31 mouse cellular contexts compared by ENCODE assay signal in genomic region chr1:64609976-64610375, GRCm38 (mm10). TPM values are rescaled to one million over a fixed set of nuclear protein-coding genes. Genes with fewer than 3 reads are reported as not detected.
A peak's percentile ranks its signal among the peaks of the same experiment; 100 is the strongest.
DNase-seq lines count a peak whose midpoint lies in the region; ATAC-seq and TF ChIP-seq lines count a peak whose summit lies in the region.
"Had no signal": no experiment of that assay in that cellular context is flagged by ENCODE, and none has a peak within 500 bp of the region (broad histone marks: within the 10 kb centered on the region; RNA-seq: fewer than 3 reads in every experiment).

No protein-coding gene starts in this region.

- H3K9ac ChIP-seq in liver, embryonic 12.5 days, result no peak overlapping the region
- no peak overlapping the region for H3K9ac ChIP-seq in liver, postnatal 0 days (replicated peaks)
- H3K9ac ChIP-seq in liver, embryonic 14.5 days (replicated peaks), result no peak overlapping the region
- H3K9ac ChIP-seq in stomach, postnatal 0 days (ENCODE audit: low read length), result no peak overlapping the region
- H3K9ac ChIP-seq: embryonic facial prominence, embryonic 12.5 days; hindbrain, embryonic 13.5 days; limb, embryonic 13.5 days; midbrain, embryonic 13.5 days had no signal

- TF ChIP-seq CTCF in liver, postnatal 0 days (IDR thresholded peaks at IDR 0.05; ENCODE audit: low read depth), result no peak
- no peak for TF ChIP-seq CTCF in liver, embryonic 14.5 days (IDR thresholded peaks at IDR 0.05; ENCODE audit: low read depth)
- no peak for TF ChIP-seq CTCF in stomach, postnatal 0 days (IDR thresholded peaks at IDR 0.05; ENCODE audit: low read depth)

- peaks cover 38% of the 10 kb centered on the region for H3K4me1 ChIP-seq in liver, embryonic 12.5 days
- no peaks in the 10 kb centered on the region for H3K4me1 ChIP-seq in liver, postnatal 0 days (ENCODE audit: insufficient read depth)
- H3K4me1 ChIP-seq in liver, embryonic 14.5 days (replicated peaks; ENCODE audit: control insufficient read depth in 2 of 2, insufficient read depth in 2 of 2, low read length in 1 of 2), result peaks cover 15 to 18% of the 10 kb centered on the region in 2 experiments
- H3K4me1 ChIP-seq in stomach, postnatal 0 days (replicated peaks; ENCODE audit: control insufficient read depth, insufficient read depth), result no peaks in the 10 kb centered on the region
- H3K4me1 ChIP-seq: embryonic facial prominence, embryonic 12.5 days had no signal

- peaks cover 45% of the 10 kb centered on the region for H3K36me3 ChIP-seq in liver, embryonic 12.5 days
- H3K36me3 ChIP-seq in liver, postnatal 0 days (replicated peaks; ENCODE audit: insufficient read depth, low read length), result peaks cover 17% of the 10 kb centered on the region
- H3K36me3 ChIP-seq in liver, embryonic 14.5 days (replicated peaks; ENCODE audit: control insufficient read depth, insufficient read depth, low read depth), result peaks cover 3% of the 10 kb centered on the region
- peaks cover 12% of the 10 kb centered on the region for H3K36me3 ChIP-seq in stomach, postnatal 0 days (ENCODE audit: control insufficient read depth, insufficient read depth, low read length)

- peak overlapping the region; percentile 47; the same call in 1 of the 2 replicates for H3K4me2 ChIP-seq in liver, embryonic 12.5 days
- no peak overlapping the region for H3K4me2 ChIP-seq in liver, postnatal 0 days (ENCODE audit: low read depth, low read length)
- peak overlapping the region; percentile 44; the same call in 1 of the 2 replicates for H3K4me2 ChIP-seq in liver, embryonic 14.5 days (ENCODE audit: low read depth)
- no peak overlapping the region for H3K4me2 ChIP-seq in stomach, postnatal 0 days (replicated peaks; ENCODE audit: low read depth)
- H3K4me2 ChIP-seq: embryonic facial prominence, embryonic 12.5 days; heart, embryonic 11.5 days; hindbrain, embryonic 13.5 days; limb, embryonic 13.5 days; midbrain, embryonic 13.5 days had no signal

- WGBS in liver, embryonic 12.5 days (ENCODE audit: insufficient replicate concordance), result 76% methylated on average over 9 of the region's 9 CpGs
- 80% methylated on average over 9 of the region's 9 CpGs for WGBS in liver, postnatal 0 days (ENCODE audit: insufficient replicate concordance)
- WGBS in liver, embryonic 14.5 days (ENCODE audit: insufficient replicate concordance), result 80% methylated on average over 9 of the region's 9 CpGs
- 66% methylated on average over 9 of the region's 9 CpGs for WGBS in stomach, postnatal 0 days

- H3K4me3 ChIP-seq in liver, embryonic 12.5 days, result no peak overlapping the region
- no peak overlapping the region for H3K4me3 ChIP-seq in liver, postnatal 0 days (ENCODE audit: low read depth, low read length)
- H3K4me3 ChIP-seq in liver, embryonic 14.5 days (ENCODE audit: insufficient read depth in 1 of 2, low read depth in 2 of 2, low read length in 2 of 2), result no peak overlapping the region
- no peak overlapping the region for H3K4me3 ChIP-seq in stomach, postnatal 0 days (ENCODE audit: low read depth, low read length)
- H3K4me3 ChIP-seq: embryonic facial prominence, embryonic 12.5 days; hindbrain, embryonic 13.5 days; limb, embryonic 13.5 days; megakaryocyte, embryonic 14.5 days; midbrain, embryonic 13.5 days had no signal

- H3K9me3 ChIP-seq in liver, embryonic 12.5 days (replicated peaks), result no peaks in the 10 kb centered on the region
- H3K9me3 ChIP-seq in liver, postnatal 0 days (ENCODE audit: low read length), result no peaks in the 10 kb centered on the region
- H3K9me3 ChIP-seq in liver, embryonic 14.5 days (ENCODE audit: control insufficient read depth, low read length), result no peaks in the 10 kb centered on the region
- H3K9me3 ChIP-seq in stomach, postnatal 0 days (ENCODE audit: control insufficient read depth, low read length), result no peaks in the 10 kb centered on the region
- H3K9me3 ChIP-seq: embryonic facial prominence, embryonic 12.5 days; G1E; hindbrain, embryonic 13.5 days; limb, embryonic 13.5 days; megakaryocyte, embryonic 14.5 days; midbrain, embryonic 13.5 days had no signal

- H3K27ac ChIP-seq in liver, embryonic 12.5 days, result peak overlapping the region; percentile 81
- no peak overlapping the region for H3K27ac ChIP-seq in liver, postnatal 0 days (ENCODE audit: low read depth)
- H3K27ac ChIP-seq in liver, embryonic 14.5 days, result peak overlapping the region; percentile 70
- H3K27ac ChIP-seq in stomach, postnatal 0 days (replicated peaks), result no peak overlapping the region
- H3K27ac ChIP-seq: embryonic facial prominence, embryonic 12.5 days; hindbrain, embryonic 13.5 days; kidney, postnatal 0 days; limb, embryonic 13.5 days; midbrain, embryonic 13.5 days had no signal

- TF ChIP-seq EP300 in liver, postnatal 0 days (IDR thresholded peaks at IDR 0.05; ENCODE audit: low read depth), result no peak
- TF ChIP-seq EP300 in liver, embryonic 14.5 days (IDR thresholded peaks at IDR 0.05; ENCODE audit: low read depth), result no peak
- no peak for TF ChIP-seq EP300 in stomach, postnatal 0 days (optimal IDR thresholded peaks at IDR 0.05)

- ATAC-seq in liver, embryonic 12.5 days, result no peak
- ATAC-seq in liver, postnatal 0 days, result no peak
- no peak for ATAC-seq in liver, embryonic 14.5 days (ENCODE audit: insufficient read depth)
- ATAC-seq in stomach, postnatal 0 days (ENCODE audit: low FRiP score, low TSS enrichment), result peak; percentile 80
- ATAC-seq: forebrain, embryonic 16.5 days; intestine, embryonic 16.5 days; lung, postnatal 0 days; midbrain, embryonic 13.5 days had no signal

- no peaks in the 10 kb centered on the region for H3K27me3 ChIP-seq in liver, embryonic 12.5 days (replicated peaks)
- H3K27me3 ChIP-seq in liver, postnatal 0 days (ENCODE audit: insufficient read depth, low read length), result no peaks in the 10 kb centered on the region
- no peaks in the 10 kb centered on the region for H3K27me3 ChIP-seq in liver, embryonic 14.5 days (ENCODE audit: control insufficient read depth, insufficient read depth, low read length)
- H3K27me3 ChIP-seq in stomach, postnatal 0 days (ENCODE audit: control insufficient read depth, insufficient read depth, low read length), result no peaks in the 10 kb centered on the region
- H3K27me3 ChIP-seq: embryonic facial prominence, embryonic 12.5 days; hindbrain, embryonic 13.5 days; limb, embryonic 13.5 days; megakaryocyte, embryonic 14.5 days; midbrain, embryonic 13.5 days had no signal

- DNase-seq in liver, postnatal 0 days, result no peak
- DNase-seq in R1 (ENCODE audit: low read depth, low spot score), result peak; percentile 56
- DNase-seq in liver, embryonic 14.5 days (ENCODE audit: low read depth in 3 of 3, low spot score in 3 of 3), result no peak
- peak; percentile 63 for DNase-seq in stomach, postnatal 0 days (ENCODE audit: low spot score)
- no peak for DNase-seq in kidney, postnatal 4 days
- no peak for DNase-seq in retina, postnatal 1 day
- DNase-seq: adrenal gland, postnatal 14 days; B cell, adult 2 months; cerebellum, adult 11 months; cerebellum, adult 9-10 months; embryo, embryonic 11 days; gastrocnemius, postnatal 14 days; heart, adult 11 months; heart, postnatal 4 days; kidney, adult 8-10 months; lung, adult 18-20 months; lung, postnatal 4 days; right cerebral cortex, postnatal 4 days; thymus, postnatal 25 days had no signal

RNA-seq across cellular contexts. Expression of gene Mettl21a, which starts 7.1 kb away (rescaled TPM):
- 9.2 and 11.1 TPM in 2 replicates for polyA plus RNA-seq in liver, embryonic 12.5 days (2016; fragmentation: Nextera tagmentation; extraction: Ambion mirVana)
- 6.7 and 7.4 TPM in 2 replicates for polyA plus RNA-seq in liver, postnatal 0 days (2015; fragmentation: Nextera tagmentation; extraction: Ambion mirVana)
- polyA plus RNA-seq in liver, embryonic 14.5 days (2012; rRNA removed), result 2.8 and 4.3 TPM in 2 replicates
- 6.3 and 7.2 TPM in 2 replicates for polyA plus RNA-seq in liver, embryonic 14.5 days (2014; fragmentation: Nextera tagmentation; extraction: Ambion mirVana)
- polyA plus RNA-seq in stomach, postnatal 0 days (2015; fragmentation: Nextera tagmentation; extraction: Ambion mirVana), result 14.8 and 15.0 TPM in 2 replicates

Comparison
In these comparisons a context has a peak if more than half of its experiments do, and no peak if none do; other contexts are left out.
1. H3K27ac ChIP-seq: peak in liver, embryonic 12.5 days (single experiment) and liver, embryonic 14.5 days (single experiment); none in liver, postnatal 0 days (single experiment) and stomach, postnatal 0 days (single experiment).
2. H3K4me2 ChIP-seq: peak in liver, embryonic 12.5 days (single experiment) and liver, embryonic 14.5 days (single experiment); none in liver, postnatal 0 days (single experiment) and stomach, postnatal 0 days (single experiment).
3. DNase-seq: peak in R1 (single experiment) and stomach, postnatal 0 days (single experiment); none in liver, postnatal 0 days (single experiment), liver, embryonic 14.5 days (0 of 3), kidney, postnatal 4 days (0 of 2) and retina, postnatal 1 day (single experiment).